12 mouse cellular contexts compared by ENCODE assay signal in the genomic region with DNA sequence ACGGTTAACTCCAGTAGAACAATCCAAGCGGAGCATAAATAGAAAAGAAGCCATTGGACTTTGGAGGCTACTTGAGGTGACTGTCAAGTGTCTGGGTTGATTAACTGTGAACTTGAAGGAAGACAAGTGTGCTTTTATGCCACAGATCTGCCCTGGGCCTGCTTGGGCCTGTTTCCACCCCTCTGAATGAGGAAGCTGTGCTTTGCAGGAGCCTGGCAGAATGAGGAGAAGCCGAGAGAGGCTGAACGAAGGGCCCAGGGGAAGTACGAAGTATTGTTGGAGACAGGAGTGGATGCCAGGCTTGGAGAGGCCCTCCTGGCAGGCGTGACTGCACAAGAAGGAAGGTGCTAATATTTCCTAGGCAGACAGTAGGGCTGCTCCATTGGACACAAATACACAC.
DNase-seq lines count a peak whose midpoint lies in the region; ATAC-seq lines count a peak whose summit lies in the region.
"Had no signal": no experiment of that assay in that cellular context is flagged by ENCODE, and none has a peak within 500 bp of the region (broad histone marks: within the 10 kb centered on the region; RNA-seq: fewer than 3 reads in every experiment).

No protein-coding gene starts in this region.

- no peaks in the 10 kb centered on the region for H3K27me3 ChIP-seq in neural tube, embryonic 13.5 days
- H3K27me3 ChIP-seq in forebrain, embryonic 12.5 days, result no peaks in the 10 kb centered on the region
- no peaks in the 10 kb centered on the region for H3K27me3 ChIP-seq in neural tube, embryonic 15.5 days (replicated peaks)
- H3K27me3 ChIP-seq: liver, embryonic 13.5 days had no signal

- H3K36me3 ChIP-seq in neural tube, embryonic 13.5 days, result no peaks in the 10 kb centered on the region
- no peaks in the 10 kb centered on the region for H3K36me3 ChIP-seq in forebrain, embryonic 12.5 days (replicated peaks)
- no peaks in the 10 kb centered on the region for H3K36me3 ChIP-seq in neural tube, embryonic 15.5 days
- H3K36me3 ChIP-seq: liver, embryonic 13.5 days had no signal

- WGBS in neural tube, embryonic 13.5 days, result 73% methylated on average over 6 of the region's 6 CpGs
- 63% methylated on average over 6 of the region's 6 CpGs for WGBS in forebrain, embryonic 12.5 days
- WGBS in neural tube, embryonic 15.5 days, result 59% methylated on average over 6 of the region's 6 CpGs

- DNase-seq in neural tube, embryonic 10.5 days (ENCODE audit: extremely low spot score, low spot score), result no peak
- peak; percentile 22 to 26 for DNase-seq in lung, adult 18-20 months
- DNase-seq in left cerebral cortex, adult 8-10 months (ENCODE audit: low spot score in 2 of 2), result no peak
- no peak for DNase-seq in spleen, adult 18-20 months
- no peak for DNase-seq in kidney, postnatal 4 days
- DNase-seq: heart, adult 18-20 months; heart, postnatal 10 days; liver, embryonic 13.5 days had no signal

- H3K9ac ChIP-seq in neural tube, embryonic 13.5 days, result no peak overlapping the region
- no peak overlapping the region for H3K9ac ChIP-seq in forebrain, embryonic 12.5 days
- no peak overlapping the region for H3K9ac ChIP-seq in neural tube, embryonic 15.5 days (replicated peaks)
- H3K9ac ChIP-seq: liver, embryonic 13.5 days had no signal

- H3K4me1 ChIP-seq in neural tube, embryonic 13.5 days (replicated peaks), result peaks cover 39% of the 10 kb centered on the region
- H3K4me1 ChIP-seq in forebrain, embryonic 12.5 days, result peaks cover 17% of the 10 kb centered on the region
- peaks cover 25% of the 10 kb centered on the region for H3K4me1 ChIP-seq in neural tube, embryonic 15.5 days
- H3K4me1 ChIP-seq: liver, embryonic 13.5 days had no signal

- no peak overlapping the region for H3K4me2 ChIP-seq in neural tube, embryonic 13.5 days
- H3K4me2 ChIP-seq in forebrain, embryonic 12.5 days, result no peak overlapping the region
- no peak overlapping the region for H3K4me2 ChIP-seq in neural tube, embryonic 15.5 days
- H3K4me2 ChIP-seq: liver, embryonic 13.5 days had no signal

- ATAC-seq in neural tube, embryonic 13.5 days (ENCODE audit: low read depth), result no peak
- ATAC-seq in forebrain, embryonic 12.5 days (ENCODE audit: low FRiP score), result no peak
- peak; percentile 53; the same call in 1 of the 2 replicates for ATAC-seq in neural tube, embryonic 15.5 days (ENCODE audit: low FRiP score)
- ATAC-seq: intestine, embryonic 16.5 days had no signal

- H3K9me3 ChIP-seq in neural tube, embryonic 13.5 days, result no peaks in the 10 kb centered on the region
- H3K9me3 ChIP-seq in forebrain, embryonic 12.5 days, result no peaks in the 10 kb centered on the region
- H3K9me3 ChIP-seq in neural tube, embryonic 15.5 days (replicated peaks), result no peaks in the 10 kb centered on the region
- H3K9me3 ChIP-seq: liver, embryonic 13.5 days had no signal

- no peak overlapping the region for H3K4me3 ChIP-seq in neural tube, embryonic 13.5 days
- H3K4me3 ChIP-seq in forebrain, embryonic 12.5 days (replicated peaks), result no peak overlapping the region
- no peak overlapping the region for H3K4me3 ChIP-seq in neural tube, embryonic 15.5 days (replicated peaks)
- H3K4me3 ChIP-seq: liver, embryonic 13.5 days had no signal

- peak overlapping the region; percentile 53 for H3K27ac ChIP-seq in neural tube, embryonic 13.5 days (replicated peaks)
- H3K27ac ChIP-seq in forebrain, embryonic 12.5 days, result peak overlapping the region; percentile 9; the same call in 1 of the 2 replicates
- peak overlapping the region; percentile 25; the same call in 1 of the 2 replicates for H3K27ac ChIP-seq in neural tube, embryonic 15.5 days (replicated peaks)
- H3K27ac ChIP-seq: liver, embryonic 13.5 days had no signal

Comparison
In these comparisons a context has a peak if more than half of its experiments do, and no peak if none do; other contexts are left out.
1. DNase-seq: peak in lung, adult 18-20 months (2 of 2); none in neural tube, embryonic 10.5 days (single experiment), left cerebral cortex, adult 8-10 months (0 of 2), spleen, adult 18-20 months (0 of 2) and kidney, postnatal 4 days (0 of 2).
2. Peak in every context shown above with its lines, with median percentiles within 50 percentile points of each other: H3K27ac ChIP-seq.